Mouse (Mus musculus) left cerebral cortex, adult 2 months (tissue): ENCODE results near the gene Ndrg2. TPM values are rescaled to one million over a fixed set of nuclear protein-coding genes. Genes with fewer than 3 reads are reported as not detected.

Source experiments
- DNase-seq, 2 experiments: peaks; one replicate each; pipeline ENCODE4 v3.0.0; 2021 to 2022; ENCODE audit warnings: low spot score in 2 of 2, mixed read lengths in 1 of 2; ENCODE audit errors: extremely low spot score in 1 of 2
- H3K27ac ChIP-seq: fragments of 200-600 bp; 2 replicates; pipeline ENCODE4 v1.8.1; 2022
- H3K4me3 ChIP-seq: fragments of 200-600 bp; 2 replicates; pipeline ENCODE4 v1.8.1; 2022
- CTCF ChIP-seq: fragments of 200-600 bp; IDR thresholded peaks from 2 replicates; pipeline ENCODE4 v1.8.1; 2022; ENCODE audit warnings: antibody characterized with exemption, mild to moderate bottlenecking, moderate library complexity
- intact Hi-C: fragments of 180-260 bp; cut with DNase I; formaldehyde crosslinking; loops from one replicate; pipeline ENCODE4 v1.15.1; 2025
- long read RNA-seq, 2 experiments: library from polyadenylated mRNA; stranded (forward); transcript quantifications; one replicate each; pipeline ENCODE4 v2.0.0; 2021; ENCODE audit warnings: borderline mapping rate in 2 of 2
- total RNA-seq, 2 experiments: library from RNA; stranded (reverse); gene quantifications; 2 replicates each; pipeline ENCODE4 v1.2.3; 2021

Gene Ndrg2
- 100 to 1,000 TPM; 793 to 811 TPM for total RNA-seq
- long read RNA-seq, experiment 1, transcript Ndrg2-201 (16 exons, 2,099 nt): minor isoform, 210 of 1,197 reads
- long read RNA-seq, experiment 1, transcript Ndrg2-202 (15 exons, 2,103 nt): major isoform, 506 of 1,197 reads
- long read RNA-seq, experiment 1, partial matches to known transcripts: 117 of 1,197 reads
- long read RNA-seq, experiment 1, other reads (novel, unspliced or antisense): 363 of 1,197 reads
- long read RNA-seq, experiment 2, transcript Ndrg2-201 (16 exons, 2,099 nt): minor isoform, 159 of 1,087 reads
- long read RNA-seq, experiment 2, transcript Ndrg2-202 (15 exons, 2,103 nt): major isoform, 458 of 1,087 reads
- long read RNA-seq, experiment 2, partial matches to known transcripts: 91 of 1,087 reads
- long read RNA-seq, experiment 2, other reads (novel, unspliced or antisense): 379 of 1,087 reads

- Histone ChIP-seq H3K27ac (peak within 1 kb of the TSS; percentile 91), H3K4me3 (peak within 1 kb of the TSS; percentile 77)
- DNase-seq: peak; percentile 59 to 76
- TF ChIP-seq CTCF: no peak
- intact Hi-C loops: loop anchor here (1.0 kb wide), 1 partner anchor 15 kb away; no protein-coding TSS in a partner anchor
Measured at GRCm38 (mm10) chr14:51913960-51914762, at the start of gene Ndrg2. Gene Ndrg2, minus strand, starts transcription at chr14:51914158.

- no peak for TF ChIP-seq CTCF
- no peak overlapping the region for H3K27ac ChIP-seq
- H3K4me3 ChIP-seq: no peak overlapping the region
- intact Hi-C loops: no loop called here
- DNase-seq: no peak
Measured at GRCm38 (mm10) chr14:51960316-51960715, 46.4 kb upstream of the Ndrg2 start.

- Histone ChIP-seq H3K27ac (no peak overlapping the region), H3K4me3 (no peak overlapping the region)
- DNase-seq: no peak
- no peak for TF ChIP-seq CTCF
- intact Hi-C loops: loop anchor here (5.0 kb wide), 1 partner anchor 41 kb away; no protein-coding TSS in a partner anchor
Measured at GRCm38 (mm10) chr14:51943336-51943735, 29.4 kb upstream of the Ndrg2 start.

- no peak overlapping the region for H3K27ac ChIP-seq
- TF ChIP-seq CTCF: no peak
- intact Hi-C loops: loop anchor here (5.0 kb wide), 1 partner anchor 40 kb away; no protein-coding TSS in a partner anchor
- no peak overlapping the region for H3K4me3 ChIP-seq
- DNase-seq: no peak
Measured at GRCm38 (mm10) chr14:51942236-51942635, 28.3 kb upstream of the Ndrg2 start.

GRCm38 (mm10) chr14:51941577-51941976 is 27.6 kb upstream of the Ndrg2 start:
- TF ChIP-seq CTCF: no peak
- H3K27ac ChIP-seq: no peak overlapping the region
- H3K4me3 ChIP-seq: no peak overlapping the region
- no peak for DNase-seq
- intact Hi-C loops: loop anchor here (5.0 kb wide), 1 partner anchor 39 kb away; no protein-coding TSS in a partner anchor

GRCm38 (mm10) chr14:51940944-51941560 is 27.1 kb upstream of the Ndrg2 start:
- no peak for DNase-seq
- intact Hi-C loops: loop anchor here (5.0 kb wide), 1 partner anchor 39 kb away; no protein-coding TSS in a partner anchor
- TF ChIP-seq CTCF: no peak
- Histone ChIP-seq H3K4me3 (no peak overlapping the region), H3K27ac (no peak overlapping the region)

GRCm38 (mm10) chr14:51939005-51939404 is 25.0 kb upstream of the Ndrg2 start:
- TF ChIP-seq CTCF: no peak
- DNase-seq: no peak
- H3K4me3 ChIP-seq: no peak overlapping the region
- intact Hi-C loops: no loop called here
- no peak overlapping the region for H3K27ac ChIP-seq

GRCm38 (mm10) chr14:51932092-51933020 is 18.4 kb upstream of the Ndrg2 start:
- H3K4me3 ChIP-seq: no peak overlapping the region
- TF ChIP-seq CTCF: no peak
- intact Hi-C loops: no loop called here
- H3K27ac ChIP-seq: no peak overlapping the region
- DNase-seq: no peak

GRCm38 (mm10) chr14:51930824-51931223 is 16.9 kb upstream of the Ndrg2 start:
- peak overlapping the region; percentile 10; the same call in 1 of the 2 replicates for H3K27ac ChIP-seq
- TF ChIP-seq CTCF: peak; percentile 81
- intact Hi-C loops: loop anchor here (1.0 kb wide), 2 partner anchors 28 to 47 kb away; partner anchors contain the start of gene Mettl17
- H3K4me3 ChIP-seq: no peak overlapping the region
- DNase-seq: peak; percentile 65 to 67

- intact Hi-C loops: loop anchor here (1.0 kb wide), 4 partner anchors 16 to 55 kb away; partner anchors contain the start of genes Mettl17 and Ndrg2
- TF ChIP-seq CTCF: no peak; the same call in 1 of the 2 replicates
- no peak for DNase-seq
- Histone ChIP-seq H3K27ac (peak overlapping the region; percentile 63), H3K4me3 (no peak overlapping the region)
Measured at GRCm38 (mm10) chr14:51929968-51930367, 16.0 kb upstream of the Ndrg2 start.
